Mouse (Mus musculus): ENCODE measurements around the gene Rfng.
"Not testable (repeated sequence)": the region's sequence is repeated elsewhere in the genome, so short reads cannot be mapped to it uniquely, and the experiment has no call there.

Gene Rfng

GRCm38 (mm10) chr11:120817358-120817757 lies 33.4 kb upstream of the Rfng start:
- ATAC-seq (ENCODE audit: insufficient number of reproducible peaks, low FRiP score, low TSS enrichment): no peak

- ATAC-seq (ENCODE audit: insufficient number of reproducible peaks, low FRiP score, low TSS enrichment): no peak
Measured at GRCm38 (mm10) chr11:120812068-120812467, 28.1 kb upstream of the Rfng start.

GRCm38 (mm10) chr11:120808010-120808409 lies 24.0 kb upstream of the Rfng start:
- ATAC-seq (ENCODE audit: insufficient number of reproducible peaks, low FRiP score, low TSS enrichment): no peak

GRCm38 (mm10) chr11:120805375-120806298 lies 21.6 kb upstream of the Rfng start:
- ATAC-seq (ENCODE audit: insufficient number of reproducible peaks, low FRiP score, low TSS enrichment): no peak

GRCm38 (mm10) chr11:120804769-120805168 lies 20.8 kb upstream of the Rfng start:
- ATAC-seq (ENCODE audit: insufficient number of reproducible peaks, low FRiP score, low TSS enrichment): no peak

- no peak for ATAC-seq (ENCODE audit: insufficient number of reproducible peaks, low FRiP score, low TSS enrichment)
Measured at GRCm38 (mm10) chr11:120804274-120804673, 20.3 kb upstream of the Rfng start.

GRCm38 (mm10) chr11:120800061-120800904 lies 16.3 kb upstream of the Rfng start:
- ATAC-seq (ENCODE audit: insufficient number of reproducible peaks, low FRiP score, low TSS enrichment): peak; percentile 73; the same call in 1 of the 2 replicates

- no peak for ATAC-seq (ENCODE audit: insufficient number of reproducible peaks, low FRiP score, low TSS enrichment)
Measured at GRCm38 (mm10) chr11:120799316-120799890, 15.4 kb upstream of the Rfng start.

GRCm38 (mm10) chr11:120798244-120798643 lies 14.2 kb upstream of the Rfng start:
- no peak for ATAC-seq (ENCODE audit: insufficient number of reproducible peaks, low FRiP score, low TSS enrichment)

- no peak for ATAC-seq (ENCODE audit: insufficient number of reproducible peaks, low FRiP score, low TSS enrichment)
Measured at GRCm38 (mm10) chr11:120796614-120796946, 12.6 kb upstream of the Rfng start.

GRCm38 (mm10) chr11:120795756-120796613 lies 12.0 kb upstream of the Rfng start, which contains the start of gene Dus1l:
Gene Dus1l, minus strand, starts transcription at chr11:120796403.
- ATAC-seq (ENCODE audit: insufficient number of reproducible peaks, low FRiP score, low TSS enrichment): peak; percentile 70; the same call in 1 of the 2 replicates

GRCm38 (mm10) chr11:120792652-120793051 lies 8.6 kb upstream of the Rfng start:
- ATAC-seq (ENCODE audit: insufficient number of reproducible peaks, low FRiP score, low TSS enrichment): no peak

GRCm38 (mm10) chr11:120789810-120790209 lies 5.8 kb upstream of the Rfng start:
- no peak for ATAC-seq (ENCODE audit: insufficient number of reproducible peaks, low FRiP score, low TSS enrichment)

GRCm38 (mm10) chr11:120789355-120789754 lies 5.3 kb upstream of the Rfng start:
- no peak for ATAC-seq (ENCODE audit: insufficient number of reproducible peaks, low FRiP score, low TSS enrichment)

- ATAC-seq (ENCODE audit: insufficient number of reproducible peaks, low FRiP score, low TSS enrichment): not testable (repeated sequence)
Measured at GRCm38 (mm10) chr11:120788460-120788859, 4.5 kb upstream of the Rfng start.

- no peak for ATAC-seq (ENCODE audit: insufficient number of reproducible peaks, low FRiP score, low TSS enrichment)
Measured at GRCm38 (mm10) chr11:120785145-120785544, 1.1 kb upstream of the Rfng start.

- ATAC-seq (ENCODE audit: insufficient number of reproducible peaks, low FRiP score, low TSS enrichment): peak; percentile 5; the same call in 1 of the 2 replicates
Measured at GRCm38 (mm10) chr11:120783426-120784063, 462 bp downstream of the Rfng start.

- ATAC-seq (ENCODE audit: insufficient number of reproducible peaks, low FRiP score, low TSS enrichment): not testable (repeated sequence)
Measured at GRCm38 (mm10) chr11:120781361-120781760, 2.6 kb downstream of the Rfng start.

GRCm38 (mm10) chr11:120779876-120780275 lies 4.1 kb downstream of the Rfng start:
- no peak for ATAC-seq (ENCODE audit: insufficient number of reproducible peaks, low FRiP score, low TSS enrichment)
